Mouse (Mus musculus) bone marrow macrophage, adult 2 months (primary cell): ENCODE data around the gene Trpm3. TPM values are rescaled to one million over a fixed set of nuclear protein-coding genes. Genes with fewer than 3 reads are reported as not detected.

Experiments used
- H3K27ac ChIP-seq: 2 replicates; pipeline ENCODE4 v1.5.1; 2012; ENCODE audit warnings: low read depth, low read length; ENCODE audit not compliant: insufficient read depth
- H3K4me1 ChIP-seq: 2 replicates; pipeline ENCODE4 v1.6.1; 2012; ENCODE audit warnings: low read length; ENCODE audit not compliant: control insufficient read depth, insufficient read depth
- H3K4me3 ChIP-seq: 2 replicates; pipeline ENCODE4 v1.5.1; 2012; ENCODE audit warnings: mild to moderate bottlenecking, low read length, moderate library complexity; ENCODE audit not compliant: insufficient read depth
- CTCF ChIP-seq: IDR thresholded peaks from 2 replicates; pipeline ENCODE4 v1.5.1; 2012; ENCODE audit warnings: low read depth, mild to moderate bottlenecking, low read length, moderate library complexity
- POLR2A ChIP-seq: IDR thresholded peaks from 2 replicates; pipeline ENCODE4 v1.6.1; 2012; ENCODE audit warnings: mild to moderate bottlenecking, low read depth, low read length, borderline replicate concordance
- polyA plus RNA-seq: library from polyadenylated mRNA; stranded (reverse); fragments of >200 nt; gene quantifications from 2 replicates; pipeline ENCODE4 v1.2.4, GENCODE M21; 2012; ENCODE audit not compliant: missing spikeins, insufficient read depth, insufficient read length

The Trpm3 gene
- polyA plus RNA-seq, 1 experiment = not detected

GRCm38 (mm10) chr19:22901892-22902291 is 763.0 kb downstream of the Trpm3 start:
- TF ChIP-seq CTCF = no peak
- TF ChIP-seq POLR2A = no peak
- no peak overlapping the region for H3K27ac ChIP-seq
- no peak overlapping the region for H3K4me3 ChIP-seq
- H3K4me1 ChIP-seq = no peaks in the 10 kb centered on the region

DNA sequence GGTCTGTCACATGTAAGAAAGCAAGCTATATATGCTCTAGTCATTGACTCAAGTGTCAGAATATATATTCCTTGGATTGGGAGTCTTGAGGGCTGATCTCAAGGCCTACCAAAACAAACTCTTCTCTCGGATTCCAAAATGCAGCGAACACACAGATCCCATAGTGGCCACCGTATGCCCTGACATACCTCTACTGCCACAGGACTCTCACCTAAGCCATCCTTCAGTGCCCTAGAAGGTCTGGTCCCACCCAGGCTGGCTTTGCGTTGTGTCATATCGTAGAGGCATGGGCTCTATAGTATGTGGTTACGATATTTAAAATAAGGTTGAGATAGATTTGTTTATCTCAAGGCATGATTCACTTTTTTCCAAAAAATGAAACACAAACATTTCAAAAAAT is 763.5 kb downstream of the Trpm3 start:
- no peak overlapping the region for H3K4me3 ChIP-seq
- no peaks in the 10 kb centered on the region for H3K4me1 ChIP-seq
- no peak overlapping the region for H3K27ac ChIP-seq
- TF ChIP-seq POLR2A (no peak), CTCF (no peak)

GRCm38 (mm10) chr19:22905066-22905482 is 766.2 kb downstream of the Trpm3 start:
- Histone ChIP-seq H3K27ac (no peak overlapping the region), H3K4me1 (no peaks in the 10 kb centered on the region), H3K4me3 (no peak overlapping the region)
- TF ChIP-seq POLR2A (no peak), CTCF (no peak)

DNA sequence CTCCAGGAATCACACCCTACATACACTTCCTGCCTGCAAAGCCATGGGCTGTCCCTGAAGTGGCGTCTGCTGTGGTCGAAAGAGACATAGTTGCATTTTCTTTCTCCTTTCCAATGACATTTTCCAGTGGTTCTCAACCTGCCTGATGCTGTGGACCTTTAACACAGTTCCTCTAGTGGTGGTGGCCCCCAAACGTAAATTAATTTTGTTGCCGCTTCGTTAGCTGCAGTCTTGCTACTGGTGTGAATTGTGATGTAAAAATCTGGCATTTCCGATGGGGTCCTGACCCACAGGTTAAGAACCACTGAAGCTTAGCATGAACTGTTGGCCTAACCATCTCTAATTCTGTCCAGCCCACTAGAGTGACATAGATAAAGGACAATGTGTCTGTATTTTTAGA is 771.8 kb downstream of the Trpm3 start:
- TF ChIP-seq CTCF = no peak
- TF ChIP-seq POLR2A = no peak

DNA sequence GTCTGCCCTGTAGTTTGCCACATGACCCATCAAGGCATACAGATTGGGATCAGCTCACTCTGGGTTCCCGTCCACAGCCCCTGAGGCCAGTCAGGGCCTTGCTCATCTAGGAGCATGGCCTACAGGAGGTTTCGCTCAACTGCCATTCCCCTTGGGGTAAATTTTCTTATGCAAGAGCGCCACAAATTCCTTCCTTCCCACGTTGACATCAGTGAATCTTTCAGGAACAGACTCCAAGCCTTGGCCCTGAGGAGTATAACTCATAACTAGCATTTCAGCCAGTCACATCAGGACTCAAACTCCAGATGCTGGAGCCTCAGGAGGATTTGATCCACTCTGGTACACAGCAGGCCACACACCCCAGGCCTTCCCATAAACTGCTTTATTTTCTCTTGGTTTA is 774.1 kb downstream of the Trpm3 start:
- TF ChIP-seq CTCF (no peak), POLR2A (no peak)
- no peaks in the 10 kb centered on the region for H3K4me1 ChIP-seq
- no peak overlapping the region for H3K27ac ChIP-seq
- no peak overlapping the region for H3K4me3 ChIP-seq

More for the DNA sequence above, 771.8 kb downstream of the Trpm3 start:
- no peaks in the 10 kb centered on the region for H3K4me1 ChIP-seq
- no peak overlapping the region for H3K4me3 ChIP-seq
- H3K27ac ChIP-seq = no peak overlapping the region

- Histone ChIP-seq H3K4me3 (0 out of 2 replicates have a peak overlapping the region, but pooled peaks have one; percentile 3), H3K4me1 (no peaks in the 10 kb centered on the region), H3K27ac (no peak overlapping the region)
- TF ChIP-seq CTCF = peak; percentile 91
- no peak for TF ChIP-seq POLR2A
These were observed 777.2 kb downstream of the Trpm3 start for GRCm38 (mm10) chr19:22915868-22916642.

GRCm38 (mm10) chr19:22916643-22917344 is 777.9 kb downstream of the Trpm3 start:
- Histone ChIP-seq H3K4me1 (no peaks in the 10 kb centered on the region), H3K27ac (no peak overlapping the region), H3K4me3 (no peak overlapping the region)
- TF ChIP-seq CTCF (no peak), POLR2A (no peak)

- Histone ChIP-seq H3K27ac (no peak overlapping the region), H3K4me3 (no peak overlapping the region), H3K4me1 (no peaks in the 10 kb centered on the region)
- TF ChIP-seq POLR2A (no peak), CTCF (no peak)
These were observed 778.5 kb downstream of the Trpm3 start for GRCm38 (mm10) chr19:22917345-22917735.

GRCm38 (mm10) chr19:22920949-22921348 is 782.1 kb downstream of the Trpm3 start:
- Histone ChIP-seq H3K27ac (no peak overlapping the region), H3K4me1 (no peaks in the 10 kb centered on the region), H3K4me3 (no peak overlapping the region)
- no peak for TF ChIP-seq CTCF
- no peak for TF ChIP-seq POLR2A

DNA sequence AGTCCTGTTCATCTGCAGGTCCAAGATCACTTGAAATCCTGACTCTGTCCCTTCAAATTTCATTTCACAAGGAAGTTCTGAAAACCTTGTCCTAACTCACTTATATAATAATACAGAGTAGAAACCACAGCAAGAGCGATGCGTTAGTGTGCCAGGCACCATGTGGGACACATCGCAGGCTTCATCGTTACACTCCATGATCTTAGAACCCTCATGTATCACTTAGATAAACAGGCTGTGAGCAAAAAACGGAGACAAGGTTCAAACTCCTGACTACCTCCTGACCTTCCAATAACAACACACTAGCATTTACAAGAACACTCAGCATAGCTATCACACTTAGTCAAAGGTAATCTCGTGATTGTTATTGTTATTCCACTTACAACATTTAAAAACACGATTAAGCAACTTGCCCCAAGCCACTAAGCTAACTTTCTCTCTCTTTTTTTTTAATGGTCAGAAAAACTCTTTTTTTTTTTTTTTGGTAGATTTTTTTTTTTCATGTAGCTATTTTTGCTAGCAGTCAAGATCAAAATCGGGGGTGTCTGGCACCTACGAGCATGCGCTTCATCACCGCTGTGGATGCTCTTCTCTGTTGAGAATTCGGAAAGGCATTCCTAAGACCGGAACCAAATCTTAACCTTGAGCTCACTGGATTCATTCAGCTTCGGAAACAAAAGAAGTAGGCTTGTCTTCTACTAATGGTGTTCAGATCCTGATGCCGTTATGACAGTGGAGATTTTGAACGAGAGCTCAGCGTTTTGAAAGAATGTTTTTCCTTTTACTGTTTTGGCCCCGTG is 784.2 kb downstream of the Trpm3 start:
- no peaks in the 10 kb centered on the region for H3K4me1 ChIP-seq
- H3K4me3 ChIP-seq = no peak overlapping the region
- H3K27ac ChIP-seq = no peak overlapping the region
- TF ChIP-seq CTCF = no peak
- TF ChIP-seq POLR2A = no peak
